In genomic region chr14:29877671-29878422, GRCm38 (mm10) we compare ENCODE assay signal across 10 mouse cellular contexts.
DNase-seq lines count a peak whose midpoint lies in the region; ATAC-seq lines count a peak whose summit lies in the region.
"Had no signal": no experiment of that assay in that cellular context is flagged by ENCODE, and none has a peak within 500 bp of the region (broad histone marks: within the 10 kb centered on the region; RNA-seq: fewer than 3 reads in every experiment).

No protein-coding gene starts in this region.

- ATAC-seq in intestine, embryonic 15.5 days: 0 out of 2 replicates have a peak, but pooled peaks have one; percentile 43

- H3K36me3 ChIP-seq in heart, embryonic 10.5 days: no peaks in the 10 kb centered on the region
- no peaks in the 10 kb centered on the region for H3K36me3 ChIP-seq in intestine, embryonic 15.5 days
- H3K36me3 ChIP-seq: limb, embryonic 15.5 days had no signal

- no peak overlapping the region for H3K9ac ChIP-seq in intestine, embryonic 15.5 days
- H3K9ac ChIP-seq: limb, embryonic 15.5 days had no signal

- WGBS in heart, embryonic 10.5 days: 61% methylated on average over 11 of the region's 11 CpGs
- 57% methylated on average over 11 of the region's 11 CpGs for WGBS in intestine, embryonic 15.5 days

- peak; percentile 58 for DNase-seq in heart, embryonic 10.5 days (ENCODE audit: low spot score)
- no peak for DNase-seq in heart, adult 8-10 months (ENCODE audit: low spot score)
- peak; percentile 82 for DNase-seq in right cerebral cortex, adult 18-20 months
- DNase-seq in right cerebral cortex, postnatal 25 days: no peak
- DNase-seq in telencephalon, adult 2 months (ENCODE audit: low read depth, low spot score): peak; percentile 82
- DNase-seq in urinary bladder, postnatal 36 days (ENCODE audit: low spot score in 2 of 2): no peak
- DNase-seq in layer of hippocampus, postnatal 14 days (ENCODE audit: low spot score in 2 of 2): no peak
- DNase-seq: gastrocnemius, postnatal 10 days had no signal

- no peak overlapping the region for H3K4me2 ChIP-seq in intestine, embryonic 15.5 days (replicated peaks)
- H3K4me2 ChIP-seq: limb, embryonic 15.5 days had no signal

- no peaks in the 10 kb centered on the region for H3K4me1 ChIP-seq in heart, embryonic 10.5 days
- H3K4me1 ChIP-seq in intestine, embryonic 15.5 days (replicated peaks): no peaks in the 10 kb centered on the region

- H3K27ac ChIP-seq in heart, embryonic 10.5 days: no peak overlapping the region
- H3K27ac ChIP-seq in intestine, embryonic 15.5 days: no peak overlapping the region
- H3K27ac ChIP-seq: limb, embryonic 15.5 days had no signal

- no peaks in the 10 kb centered on the region for H3K9me3 ChIP-seq in heart, embryonic 10.5 days
- no peaks in the 10 kb centered on the region for H3K9me3 ChIP-seq in intestine, embryonic 15.5 days
- H3K9me3 ChIP-seq: limb, embryonic 15.5 days had no signal

- H3K27me3 ChIP-seq in heart, embryonic 10.5 days (ENCODE audit: insufficient read depth, poor library complexity, severe bottlenecking): no peaks in the 10 kb centered on the region
- H3K27me3 ChIP-seq in intestine, embryonic 15.5 days (replicated peaks): peaks cover 3% of the 10 kb centered on the region; the same call in 1 of the 2 replicates
- H3K27me3 ChIP-seq: limb, embryonic 15.5 days had no signal

- H3K4me3 ChIP-seq in heart, embryonic 10.5 days: no peak overlapping the region
- H3K4me3 ChIP-seq in intestine, embryonic 15.5 days (replicated peaks): no peak overlapping the region
- H3K4me3 ChIP-seq: limb, embryonic 15.5 days had no signal

Comparison
In these comparisons a context has a peak if more than half of its experiments do, and no peak if none do; other contexts are left out.
1. DNase-seq: peak in heart, embryonic 10.5 days (single experiment), right cerebral cortex, adult 18-20 months (single experiment) and telencephalon, adult 2 months (single experiment); none in heart, adult 8-10 months (single experiment), right cerebral cortex, postnatal 25 days (single experiment), urinary bladder, postnatal 36 days (0 of 2) and layer of hippocampus, postnatal 14 days (0 of 2).